Mouse (Mus musculus): Measurements from ENCODE around the gene Rab44.

DNA sequence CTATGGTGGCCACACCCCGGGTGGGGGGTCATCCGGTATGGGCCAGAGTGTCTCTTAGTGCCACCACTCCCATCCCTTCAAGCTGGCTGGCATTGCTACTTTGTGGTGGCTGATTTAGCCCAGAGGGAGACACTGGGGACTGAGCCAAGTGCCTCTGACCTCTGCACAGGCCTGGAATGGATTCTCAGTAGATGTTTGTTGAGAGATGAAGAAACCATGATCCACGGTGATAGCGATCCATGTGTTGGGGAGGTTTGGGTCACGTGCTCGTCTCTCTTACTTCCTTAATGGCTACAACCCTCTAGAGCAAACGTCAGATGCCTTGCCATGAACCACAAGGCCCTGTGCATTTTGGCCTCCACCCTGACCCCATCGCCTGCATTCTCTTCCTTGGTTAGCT lies 42.9 kb downstream of the Rab44 start:
- TF ChIP-seq EP300 (IDR thresholded peaks at IDR 0.05; ENCODE audit: insufficient read depth, low read depth, low read length): no peak
- TF ChIP-seq POLR2A (IDR thresholded peaks at IDR 0.05; ENCODE audit: insufficient read depth, low read depth, low read length): no peak
